Mouse (Mus musculus) embryonic fibroblast, embryonic 13.5 days (primary cell): ENCODE data around the gene Dnmt3b.

Source experiments
- CTCF ChIP-seq: IDR thresholded peaks from 2 replicates; pipeline ENCODE4 v1.5.1; 2011; ENCODE audit warnings: mild to moderate bottlenecking, control low read depth, low read length, moderate library complexity, borderline replicate concordance; ENCODE audit not compliant: insufficient read depth
- POLR2A ChIP-seq: IDR thresholded peaks from 2 replicates; pipeline ENCODE4 v1.6.1; 2011; ENCODE audit warnings: low read depth, mild to moderate bottlenecking, control low read depth, low read length, moderate library complexity

DNA sequence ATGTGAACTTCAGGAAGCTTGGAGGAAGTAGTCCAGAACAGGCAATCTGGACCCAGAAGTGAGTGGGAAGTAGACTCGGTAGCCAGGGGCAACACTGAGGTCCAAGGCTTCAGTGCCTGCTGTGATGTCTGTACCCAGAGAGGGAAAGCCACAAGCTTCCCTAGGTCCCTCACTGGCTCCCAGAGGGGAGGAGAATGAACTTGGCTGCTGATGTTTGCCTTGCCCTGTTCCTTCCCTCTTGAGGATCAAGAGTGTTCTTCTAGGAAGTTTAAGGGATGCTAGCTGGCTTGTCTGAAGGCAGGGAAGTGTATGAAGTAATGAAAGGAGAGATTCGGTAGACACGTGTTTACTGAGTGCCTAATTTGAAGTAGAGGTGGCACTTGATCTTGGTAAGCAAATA is 6.8 kb upstream of the Dnmt3b start:
- TF ChIP-seq POLR2A (no peak), CTCF (no peak)
